Mouse (Mus musculus) spleen, postnatal 4 days (tissue): Measurements from ENCODE around the gene Exosc1.

Source experiments
- DNase-seq, 2 experiments: peaks; one replicate each; pipeline ENCODE4 v3.0.0; 2022; ENCODE audit warnings: low spot score in 2 of 2

Gene Exosc1

GRCm38 (mm10) chr19:41874356-41874755 lies 58.9 kb downstream of the Exosc1 start:
- no peak for DNase-seq
